Mouse (Mus musculus) heart, postnatal 0 days (tissue): ENCODE results near the gene Bloc1s3. TPM values are rescaled to one million over a fixed set of nuclear protein-coding genes. Genes with fewer than 3 reads are reported as not detected.

Experiments
- ATAC-seq: fragments of 200-750 bp; cut with Nextera tagmentation; 2 replicates; pipeline ENCODE4 v1.8.0; 2017; ENCODE audit warnings: low read depth, moderate number of reproducible peaks, moderate library complexity; ENCODE audit not compliant: insufficient read depth
- DNase-seq: peaks from one replicate; pipeline ENCODE4 v3.0.0-alpha.2; 2016; ENCODE audit warnings: low spot score
- H3K27ac ChIP-seq: fragments of 300-500 bp; sonication (generic); 2 replicates; pipeline ENCODE4 v1.5.1; 2014; ENCODE audit warnings: low read depth, mild to moderate bottlenecking
- H3K27me3 ChIP-seq: fragments of 300-500 bp; sonication (generic); 2 replicates; pipeline ENCODE4 v1.6.1; 2014; ENCODE audit warnings: low read length, mixed read lengths; ENCODE audit not compliant: control insufficient read depth, insufficient read depth
- H3K36me3 ChIP-seq: fragments of 300-500 bp; sonication (generic); replicated peaks from 2 replicates; pipeline ENCODE4 v1.6.1; 2014; ENCODE audit warnings: low read length, mixed read lengths; ENCODE audit not compliant: control insufficient read depth, insufficient read depth
- H3K4me1 ChIP-seq: fragments of 300-500 bp; sonication (generic); 2 replicates; pipeline ENCODE4 v1.6.1; 2014; ENCODE audit warnings: antibody characterized with exemption; ENCODE audit not compliant: control insufficient read depth, insufficient read depth
- H3K4me2 ChIP-seq: fragments of 300-500 bp; sonication (generic); 2 replicates; pipeline ENCODE4 v1.6.1; 2014; ENCODE audit warnings: low read depth, mild to moderate bottlenecking, low read length, moderate library complexity
- H3K4me3 ChIP-seq: fragments of 300-500 bp; sonication (generic); 2 replicates; pipeline ENCODE4 v1.5.1; 2014; ENCODE audit warnings: low read depth, low read length
- H3K9ac ChIP-seq: fragments of 300-500 bp; sonication (generic); replicated peaks from 2 replicates; pipeline ENCODE4 v1.6.1; 2014; ENCODE audit warnings: low read depth, low read length, mixed read lengths
- H3K9me3 ChIP-seq: fragments of 300-500 bp; sonication (generic); replicated peaks from 2 replicates; pipeline ENCODE4 v1.6.1; 2016; ENCODE audit warnings: low read length; ENCODE audit not compliant: control insufficient read depth
- CTCF ChIP-seq: IDR thresholded peaks from 2 replicates; pipeline ENCODE4 v1.5.1; 2016; ENCODE audit warnings: antibody characterized with exemption, control low read depth, low read depth
- EP300 ChIP-seq: IDR thresholded peaks from 2 replicates; pipeline ENCODE4 v1.6.1; 2016; ENCODE audit warnings: antibody characterized with exemption, low read depth
- WGBS: fragments of 180-500 bp; shearing (Covaris S2); extraction: QIAGEN DNeasy Blood & Tissue Kit; methylation state at CpG from one replicate; pipeline ENCODE4 v1.1.7; 2014; 5-methylcytosine and 5-hydroxymethylcytosine counted together
- polyA plus RNA-seq: library from polyadenylated mRNA; unstranded; fragments of >200 nt; fragmentation: Nextera tagmentation; extraction: Ambion mirVana; gene quantifications from 2 replicates; pipeline ENCODE4 v1.2.1, GENCODE M21; 2015
- total RNA-seq: library from RNA; depleted of rRNA; stranded (reverse); fragments of >200 nt; gene quantifications from 2 replicates; pipeline ENCODE4 v1.2.3, GENCODE M21; 2014; ENCODE audit warnings: low replicate concordance

Bloc1s3 gene
- total and polyA plus RNA-seq, 2 experiments from 2014 or later: 1.2 to 11.9 TPM

- ATAC-seq (no peak), DNase-seq (no peak)
- H3K4me3 ChIP-seq: peak overlapping the region; percentile 12; the same call in 1 of the 2 replicates
- H3K9ac ChIP-seq: no peak overlapping the region
- peaks cover 4% of the 10 kb centered on the region for H3K4me1 ChIP-seq
- no peak for TF ChIP-seq EP300
- TF ChIP-seq CTCF: no peak
- no peaks in the 10 kb centered on the region for H3K36me3 ChIP-seq
- H3K9me3 ChIP-seq: no peaks in the 10 kb centered on the region
- H3K4me2 ChIP-seq: 0 out of 2 replicates have a peak overlapping the region, but pooled peaks have one; percentile 34
- peaks cover 35% of the 10 kb centered on the region for H3K27me3 ChIP-seq
- H3K27ac ChIP-seq: no peak overlapping the region
- 27% methylated on average over 31 of the region's 31 CpGs for WGBS
Measured at GRCm38 (mm10) chr7:19489525-19489924, 18.6 kb downstream of the Bloc1s3 start.

GRCm38 (mm10) chr7:19486549-19486948, 21.6 kb downstream of the Bloc1s3 start:
- whole genome bisulfite sequencing: 67% methylated on average over 7 of the region's 7 CpGs
- H3K27me3 ChIP-seq: peaks cover 34% of the 10 kb centered on the region
- TF ChIP-seq EP300 (no peak), CTCF (no peak)

GRCm38 (mm10) chr7:19485488-19485887, 22.7 kb downstream of the Bloc1s3 start:
- H3K4me3 ChIP-seq: no peak overlapping the region
- peaks cover 24% of the 10 kb centered on the region for H3K27me3 ChIP-seq
- no peaks in the 10 kb centered on the region for H3K4me1 ChIP-seq
- TF ChIP-seq CTCF (no peak), EP300 (no peak)
- 75% methylated on average over 1 of the region's 1 CpGs for WGBS
- no peak overlapping the region for H3K27ac ChIP-seq
- no peak overlapping the region for H3K9ac ChIP-seq
- ATAC-seq: no peak
- no peaks in the 10 kb centered on the region for H3K36me3 ChIP-seq
- no peak for DNase-seq
- no peak overlapping the region for H3K4me2 ChIP-seq
- no peaks in the 10 kb centered on the region for H3K9me3 ChIP-seq

More at GRCm38 (mm10) chr7:19486549-19486948, 21.6 kb downstream of the Bloc1s3 start:
- no peaks in the 10 kb centered on the region for H3K36me3 ChIP-seq
- no peak overlapping the region for H3K9ac ChIP-seq
- H3K9me3 ChIP-seq: no peaks in the 10 kb centered on the region
- DNase-seq: no peak
- no peak overlapping the region for H3K27ac ChIP-seq
- no peak for ATAC-seq
- no peak overlapping the region for H3K4me2 ChIP-seq
- H3K4me3 ChIP-seq: no peak overlapping the region
- H3K4me1 ChIP-seq: peaks cover under 1% of the 10 kb centered on the region; the same call in 1 of the 2 replicates

GRCm38 (mm10) chr7:19483281-19483680, 24.9 kb downstream of the Bloc1s3 start:
- Histone ChIP-seq H3K9ac (no peak overlapping the region), H3K27ac (no peak overlapping the region), H3K9me3 (no peaks in the 10 kb centered on the region), H3K36me3 (no peaks in the 10 kb centered on the region), H3K4me2 (no peak overlapping the region), H3K4me1 (no peaks in the 10 kb centered on the region), H3K4me3 (no peak overlapping the region), H3K27me3 (peaks cover 2% of the 10 kb centered on the region; the same call in 1 of the 2 replicates)
- ATAC-seq (no peak), DNase-seq (no peak)
- TF ChIP-seq EP300 (no peak), CTCF (no peak)
- WGBS: 76% methylated on average over 8 of the region's 8 CpGs

GRCm38 (mm10) chr7:19477624-19478384, 30.4 kb downstream of the Bloc1s3 start:
- ATAC-seq: no peak
- H3K9ac ChIP-seq: no peak overlapping the region
- no peaks in the 10 kb centered on the region for H3K4me1 ChIP-seq
- peaks cover 29% of the 10 kb centered on the region for H3K27me3 ChIP-seq
- H3K27ac ChIP-seq: no peak overlapping the region
- 18% methylated on average over 14 of the region's 14 CpGs for WGBS
- no peak for TF ChIP-seq CTCF
- no peak for TF ChIP-seq EP300
- H3K36me3 ChIP-seq: no peaks in the 10 kb centered on the region
- no peak overlapping the region for H3K4me2 ChIP-seq
- no peak for DNase-seq
- H3K9me3 ChIP-seq: no peaks in the 10 kb centered on the region
- no peak overlapping the region for H3K4me3 ChIP-seq

GRCm38 (mm10) chr7:19477084-19477483, 31.1 kb downstream of the Bloc1s3 start:
- peaks cover 36% of the 10 kb centered on the region for H3K27me3 ChIP-seq
- H3K9me3 ChIP-seq: no peaks in the 10 kb centered on the region
- no peaks in the 10 kb centered on the region for H3K4me1 ChIP-seq
- WGBS: 58% methylated on average over 2 of the region's 2 CpGs
- no peak overlapping the region for H3K4me2 ChIP-seq
- no peak for ATAC-seq
- no peak overlapping the region for H3K27ac ChIP-seq
- no peak for DNase-seq
- H3K4me3 ChIP-seq: no peak overlapping the region
- H3K9ac ChIP-seq: no peak overlapping the region
- no peaks in the 10 kb centered on the region for H3K36me3 ChIP-seq
- TF ChIP-seq CTCF: no peak
- TF ChIP-seq EP300: no peak
